Mouse (Mus musculus) thymus, adult 2 months (tissue): ENCODE measurements around the gene Pde4d. TPM values are rescaled to one million over a fixed set of nuclear protein-coding genes. Genes with fewer than 3 reads are reported as not detected.

ENCODE experiments used
- DNase-seq: peaks from one replicate; pipeline ENCODE4 v3.0.0; 2021
- H3K27ac ChIP-seq: fragments of 200-500 bp; 2 replicates; pipeline ENCODE4 v1.5.1; 2012; ENCODE audit warnings: low read length, control low read depth; ENCODE audit not compliant: control insufficient read depth, insufficient read depth
- H3K27me3 ChIP-seq: fragments of 200-500 bp; 2 replicates; pipeline ENCODE4 v1.6.1; 2012; ENCODE audit warnings: mild to moderate bottlenecking, low read length, moderate library complexity, mixed read lengths; ENCODE audit not compliant: control insufficient read depth, insufficient read depth
- H3K36me3 ChIP-seq: fragments of 200-500 bp; 2 replicates; pipeline ENCODE4 v1.6.1; 2012; ENCODE audit warnings: mild to moderate bottlenecking, low read length, moderate library complexity; ENCODE audit not compliant: control insufficient read depth, insufficient read depth
- H3K4me1 ChIP-seq: fragments of 200-500 bp; replicated peaks from 2 replicates; pipeline ENCODE4 v1.6.1; 2012; ENCODE audit warnings: low read length; ENCODE audit not compliant: control insufficient read depth, insufficient read depth
- H3K4me3 ChIP-seq: fragments of 200-500 bp; 2 replicates; pipeline ENCODE4 v1.5.1; 2012; ENCODE audit warnings: mild to moderate bottlenecking, low read length, control low read depth, moderate library complexity; ENCODE audit not compliant: control insufficient read depth, insufficient read depth
- CTCF ChIP-seq: fragments of 200-500 bp; IDR thresholded peaks from 2 replicates; pipeline ENCODE4 v1.5.1; 2012; ENCODE audit warnings: mild to moderate bottlenecking, control low read depth, low read length, moderate library complexity, borderline replicate concordance; ENCODE audit not compliant: control insufficient read depth, poor library complexity, insufficient read depth; ENCODE audit errors: extremely low read depth
- POLR2A ChIP-seq: fragments of 200-500 bp; IDR thresholded peaks from 2 replicates; pipeline ENCODE4 v1.6.1; 2012; ENCODE audit warnings: mild to moderate bottlenecking, low read length, control low read depth, moderate library complexity; ENCODE audit not compliant: control insufficient read depth, poor library complexity, insufficient read depth; ENCODE audit errors: extremely low read depth
- WGBS: fragments of 180-500 bp; shearing (Covaris S2); methylation state at CpG from one replicate; pipeline ENCODE4 v1.1.7; 2018; 5-methylcytosine and 5-hydroxymethylcytosine counted together
- polyA plus RNA-seq: library from polyadenylated mRNA; depleted of rRNA; stranded (reverse); fragments of >200 nt; gene quantifications from 2 replicates; pipeline ENCODE4 v1.2.3, GENCODE M21; 2012

Pde4d gene
- polyA plus RNA-seq, 1 experiment, result 35.2 TPM

DNA sequence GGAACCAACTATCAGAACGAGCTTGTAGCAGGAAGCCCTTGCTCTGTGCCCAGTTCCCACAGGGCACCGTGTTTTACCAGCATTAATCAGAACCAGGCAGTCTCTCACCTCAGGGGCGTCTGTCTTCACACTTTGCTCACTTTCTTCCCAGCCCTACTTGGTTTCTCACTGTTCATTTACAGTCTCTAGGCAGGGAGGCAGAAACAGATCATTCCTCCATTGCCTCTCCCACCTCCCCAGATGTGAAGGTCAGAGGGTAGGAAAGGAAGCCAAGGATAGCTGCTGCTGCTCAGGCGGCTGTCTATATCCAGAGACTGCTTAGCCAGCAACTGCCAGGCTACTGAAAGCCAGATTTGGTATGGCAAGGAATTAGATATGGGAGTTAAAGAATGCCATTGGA, 1508.2 kb downstream of the Pde4d start:
- Histone ChIP-seq H3K27ac (no peak overlapping the region), H3K36me3 (peaks cover 21% of the 10 kb centered on the region), H3K27me3 (no peaks in the 10 kb centered on the region), H3K4me3 (no peak overlapping the region), H3K4me1 (no peaks in the 10 kb centered on the region)
- 79% methylated on average over 4 of the region's 4 CpGs for WGBS
- TF ChIP-seq POLR2A, result no peak
- TF ChIP-seq CTCF, result no peak
- no peak for DNase-seq

DNA sequence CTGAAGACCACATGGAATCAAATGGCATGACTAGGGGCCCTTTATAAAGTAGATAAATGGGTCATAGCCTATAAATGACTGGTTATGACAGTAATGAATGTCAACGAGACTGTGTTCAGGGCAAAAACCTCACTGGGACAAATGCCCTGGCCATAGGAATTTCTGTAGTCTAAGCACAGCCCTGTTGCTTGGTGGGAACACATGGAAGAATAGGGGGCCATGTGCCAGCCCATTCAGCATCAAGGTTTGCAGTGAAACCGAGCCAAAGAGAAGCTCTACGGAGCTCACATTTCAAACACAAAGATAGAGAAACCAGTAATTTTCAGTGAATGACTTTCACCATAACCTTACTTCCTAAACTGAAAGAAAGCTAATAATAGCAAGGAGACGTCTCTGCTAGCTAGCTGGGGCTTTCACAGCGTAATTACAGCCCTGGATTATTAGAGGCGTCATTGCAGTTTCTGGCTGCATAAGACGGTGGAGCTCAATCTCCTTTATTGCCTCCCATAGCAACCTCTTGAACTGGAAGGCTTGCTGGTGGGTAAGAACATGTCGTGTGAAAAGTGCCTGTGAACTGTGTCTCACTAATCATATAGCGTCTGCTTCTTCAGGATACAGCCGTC, 1533.2 kb downstream of the Pde4d start:
- no peak for TF ChIP-seq POLR2A
- no peak for TF ChIP-seq CTCF
- 71% methylated on average over 10 of the region's 10 CpGs for WGBS

DNA sequence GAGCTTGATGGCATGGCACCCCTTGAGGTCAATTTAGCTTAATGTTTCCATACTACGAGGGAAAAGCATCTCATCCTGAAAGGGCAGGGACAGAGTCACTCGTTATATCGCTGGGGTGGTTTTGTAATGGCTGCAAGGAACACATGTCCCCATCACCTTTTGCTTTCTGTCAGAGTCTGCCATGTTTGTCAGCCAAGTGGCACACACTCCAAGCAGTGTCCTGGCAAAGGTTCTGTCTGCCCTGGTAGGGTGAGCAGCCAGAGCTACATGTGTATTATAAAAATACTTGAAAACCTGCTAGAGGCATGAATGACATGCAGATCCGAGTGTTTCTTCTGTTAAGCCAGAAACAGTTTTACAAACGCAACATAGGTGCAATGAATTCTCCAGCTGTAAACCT, 1535.7 kb downstream of the Pde4d start:
- Histone ChIP-seq H3K4me1 (no peaks in the 10 kb centered on the region), H3K27ac (no peak overlapping the region), H3K36me3 (no peaks in the 10 kb centered on the region), H3K27me3 (no peaks in the 10 kb centered on the region), H3K4me3 (no peak overlapping the region)
- no peak for TF ChIP-seq POLR2A
- TF ChIP-seq CTCF, result no peak
- WGBS, result 95% methylated on average over 5 of the region's 5 CpGs
- DNase-seq, result no peak

More for the DNA sequence above, 1533.2 kb downstream of the Pde4d start:
- H3K27ac ChIP-seq, result no peak overlapping the region
- no peaks in the 10 kb centered on the region for H3K36me3 ChIP-seq
- no peaks in the 10 kb centered on the region for H3K27me3 ChIP-seq
- no peaks in the 10 kb centered on the region for H3K4me1 ChIP-seq
- no peak for DNase-seq
- H3K4me3 ChIP-seq, result no peak overlapping the region

DNA sequence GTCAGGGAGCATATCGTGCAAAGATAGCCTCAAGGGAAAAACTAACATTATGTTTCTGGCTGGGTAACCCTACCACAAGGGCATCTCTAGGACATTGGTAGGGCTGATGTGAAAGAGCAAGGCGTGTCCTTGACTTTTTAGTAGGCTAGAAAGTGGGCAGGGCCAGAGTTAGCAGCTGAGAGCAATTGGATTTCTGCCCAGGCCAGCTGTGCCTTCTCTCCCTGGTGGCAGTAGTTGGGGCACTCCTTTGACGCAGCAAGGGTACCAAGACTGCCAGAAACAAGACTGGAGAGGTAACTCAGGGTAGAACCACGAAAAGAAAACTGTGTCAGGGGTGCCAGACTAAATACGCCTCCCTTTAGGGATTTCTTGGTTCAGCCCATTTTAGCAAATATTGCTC, 1536.1 kb downstream of the Pde4d start:
- WGBS, result 70% methylated on average over 5 of the region's 5 CpGs
- no peaks in the 10 kb centered on the region for H3K27me3 ChIP-seq
- no peak overlapping the region for H3K27ac ChIP-seq
- TF ChIP-seq POLR2A (no peak), CTCF (no peak)
- no peak for DNase-seq
- H3K4me3 ChIP-seq, result no peak overlapping the region
- H3K36me3 ChIP-seq, result no peaks in the 10 kb centered on the region
- no peaks in the 10 kb centered on the region for H3K4me1 ChIP-seq

DNA sequence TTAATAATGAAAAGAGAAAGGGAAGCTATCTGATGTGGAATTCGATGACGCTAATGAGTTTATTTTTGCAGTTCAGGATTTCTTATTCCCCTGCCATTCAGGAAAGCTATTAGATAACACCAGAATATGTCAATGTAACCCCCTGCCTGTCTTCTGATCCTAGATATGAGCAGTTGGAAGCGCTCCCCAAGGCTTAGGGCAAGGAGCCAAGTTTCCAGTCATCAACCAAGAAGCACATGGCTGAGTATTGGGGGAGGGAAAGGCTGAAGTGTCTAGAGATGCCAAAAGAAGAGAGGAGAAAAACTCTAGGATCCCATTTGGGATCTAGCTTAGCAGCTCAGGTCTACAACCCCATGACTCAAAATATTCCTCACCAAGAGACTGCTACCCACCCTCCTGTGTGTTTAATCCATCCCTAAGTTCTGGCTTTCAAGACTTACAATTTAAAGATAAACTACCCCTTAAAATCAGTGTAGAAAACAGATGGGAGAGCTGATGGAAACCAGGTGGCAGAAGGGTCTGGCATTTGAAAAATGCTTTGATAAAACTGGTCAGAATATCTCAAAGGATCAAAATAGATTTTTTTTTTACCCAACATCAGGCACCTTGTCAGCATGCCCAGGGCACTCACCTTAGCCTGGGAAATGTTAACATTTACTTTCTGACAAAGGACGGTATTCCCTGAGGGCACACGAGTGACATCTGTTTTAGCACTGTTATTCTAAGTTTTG, 1543.2 kb downstream of the Pde4d start:
- Histone ChIP-seq H3K36me3 (no peaks in the 10 kb centered on the region), H3K4me3 (no peak overlapping the region), H3K27me3 (no peaks in the 10 kb centered on the region), H3K27ac (no peak overlapping the region), H3K4me1 (no peaks in the 10 kb centered on the region)
- DNase-seq, result no peak
- 92% methylated on average over 5 of the region's 5 CpGs for WGBS
- no peak for TF ChIP-seq CTCF
- no peak for TF ChIP-seq POLR2A

DNA sequence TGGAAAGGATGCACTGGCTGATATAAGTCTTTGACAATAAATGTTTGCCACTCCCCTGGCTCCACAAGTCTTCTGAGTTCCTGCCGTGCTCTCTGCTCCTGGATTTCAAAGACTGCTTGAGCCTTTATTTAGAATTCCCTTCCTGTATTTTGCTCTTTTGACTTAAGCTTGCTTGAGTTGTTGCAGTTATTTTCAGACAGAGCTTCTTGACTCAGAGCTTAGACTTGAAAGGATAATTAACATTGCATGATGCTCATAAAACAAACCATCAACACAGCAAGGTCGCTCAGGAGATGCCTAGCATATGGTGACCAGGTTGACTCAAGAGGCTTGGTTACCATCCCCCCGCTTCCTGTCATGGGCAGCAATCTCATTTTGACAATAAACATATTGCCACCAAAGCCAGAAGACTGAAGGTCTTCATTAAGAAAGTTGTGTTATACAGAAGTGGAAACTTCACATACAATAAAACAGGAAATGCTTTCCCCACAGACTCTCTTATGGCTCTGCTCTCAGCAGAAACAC, 1544.6 kb downstream of the Pde4d start:
- TF ChIP-seq CTCF (no peak), POLR2A (no peak)
- WGBS, result 94% methylated on average over 3 of the region's 3 CpGs
- no peaks in the 10 kb centered on the region for H3K36me3 ChIP-seq
- H3K4me3 ChIP-seq, result no peak overlapping the region
- no peaks in the 10 kb centered on the region for H3K4me1 ChIP-seq
- no peak overlapping the region for H3K27ac ChIP-seq
- H3K27me3 ChIP-seq, result no peaks in the 10 kb centered on the region
- DNase-seq, result no peak
